Mouse (Mus musculus): ENCODE results near the gene Noxo1.
"Not testable (repeated sequence)": the region's sequence is repeated elsewhere in the genome, so short reads cannot be mapped to it uniquely, and the experiment has no call there.

Gene Noxo1

GRCm38 (mm10) chr17:24676877-24677276 lies 19.2 kb upstream of the Noxo1 start:
- DNase-seq (ENCODE audit: extremely low spot score), result no peak

- no peak for DNase-seq (ENCODE audit: extremely low spot score)
Observed at GRCm38 (mm10) chr17:24677500-24678080, 18.4 kb upstream of the Noxo1 start.

GRCm38 (mm10) chr17:24686514-24686913 lies 9.5 kb upstream of the Noxo1 start:
- DNase-seq (ENCODE audit: extremely low spot score), result peak; percentile 45

- DNase-seq (ENCODE audit: extremely low spot score), result peak; percentile 55
Observed at GRCm38 (mm10) chr17:24687146-24687595, 8.9 kb upstream of the Noxo1 start.

GRCm38 (mm10) chr17:24687599-24687998 lies 8.4 kb upstream of the Noxo1 start:
- DNase-seq (ENCODE audit: extremely low spot score), result no peak

GRCm38 (mm10) chr17:24689251-24690081 lies 6.6 kb upstream of the Noxo1 start, which contains the start of gene Syngr3:
Gene Syngr3, minus strand, starts transcription at chr17:24689955.
- no peak for DNase-seq (ENCODE audit: extremely low spot score)

GRCm38 (mm10) chr17:24692385-24692784 lies 3.6 kb upstream of the Noxo1 start:
- DNase-seq (ENCODE audit: extremely low spot score), result no peak

- DNase-seq (ENCODE audit: extremely low spot score), result no peak
Observed at GRCm38 (mm10) chr17:24695326-24696010, 566 bp upstream of the Noxo1 start.

- no peak for DNase-seq (ENCODE audit: extremely low spot score)
Observed at GRCm38 (mm10) chr17:24697985-24698384, 2.0 kb downstream of the Noxo1 start.

- DNase-seq (ENCODE audit: extremely low spot score), result no peak
Observed at GRCm38 (mm10) chr17:24698715-24699114, 2.7 kb downstream of the Noxo1 start.

GRCm38 (mm10) chr17:24699473-24699872 lies 3.4 kb downstream of the Noxo1 start:
- DNase-seq (ENCODE audit: extremely low spot score), result no peak

GRCm38 (mm10) chr17:24701251-24701650 lies 5.2 kb downstream of the Noxo1 start:
- DNase-seq (ENCODE audit: extremely low spot score), result no peak

- no peak for DNase-seq (ENCODE audit: extremely low spot score)
Observed at GRCm38 (mm10) chr17:24705821-24706220, 9.8 kb downstream of the Noxo1 start.

GRCm38 (mm10) chr17:24706982-24707800 lies 11.2 kb downstream of the Noxo1 start, which contains the start of gene Tbl3:
Gene Tbl3, minus strand, starts transcription at chr17:24707660.
- peak; percentile 95 for DNase-seq (ENCODE audit: extremely low spot score)

GRCm38 (mm10) chr17:24707801-24708425 lies 11.9 kb downstream of the Noxo1 start:
- DNase-seq (ENCODE audit: extremely low spot score), result no peak

GRCm38 (mm10) chr17:24708646-24709045 lies 12.6 kb downstream of the Noxo1 start:
- DNase-seq (ENCODE audit: extremely low spot score), result no peak

GRCm38 (mm10) chr17:24715556-24715955 lies 19.5 kb downstream of the Noxo1 start:
- no peak for DNase-seq (ENCODE audit: extremely low spot score)

- no peak for DNase-seq (ENCODE audit: extremely low spot score)
Observed at GRCm38 (mm10) chr17:24716166-24716682, 20.2 kb downstream of the Noxo1 start.

- no peak for DNase-seq (ENCODE audit: extremely low spot score)
Observed at GRCm38 (mm10) chr17:24717943-24718342, 21.9 kb downstream of the Noxo1 start, which contains the start of the genes Rnf151 and Rps2. Gene Rnf151, minus strand, starts transcription at chr17:24718063. Gene Rps2, plus strand, starts transcription at chr17:24718116.

GRCm38 (mm10) chr17:24718938-24719337 lies 22.9 kb downstream of the Noxo1 start:
- DNase-seq (ENCODE audit: extremely low spot score), result not testable (repeated sequence)

Data from embryo, embryonic 9.5 days (tissue).